Mouse (Mus musculus) ES-Bruce4 (cell line): ENCODE data around the gene 2300002M23Rik. TPM values are rescaled to one million over a fixed set of nuclear protein-coding genes. Genes with fewer than 3 reads are reported as not detected.

Experiments used
- H3K27ac ChIP-seq: 2 replicates; pipeline ENCODE4 v1.5.1; 2012; ENCODE audit warnings: low read length, inconsistent platforms; ENCODE audit not compliant: insufficient read depth
- H3K27me3 ChIP-seq: 2 replicates; pipeline ENCODE4 v1.6.1; 2012; ENCODE audit warnings: mild to moderate bottlenecking, low read length, inconsistent platforms; ENCODE audit not compliant: control insufficient read depth, poor library complexity, insufficient read depth, severe bottlenecking
- H3K36me3 ChIP-seq: 2 replicates; pipeline ENCODE4 v1.6.1; 2012; ENCODE audit warnings: inconsistent platforms, mild to moderate bottlenecking, low read length, moderate library complexity; ENCODE audit not compliant: control insufficient read depth, poor library complexity, insufficient read depth, severe bottlenecking
- H3K4me1 ChIP-seq: one replicate; pipeline ENCODE4 v1.8.1; 2011; ENCODE audit warnings: low read length; ENCODE audit not compliant: control insufficient read depth, insufficient read depth
- H3K4me3 ChIP-seq: 2 replicates; pipeline ENCODE4 v1.5.1; 2011; ENCODE audit warnings: low read depth, mild to moderate bottlenecking, low read length
- H3K9ac ChIP-seq: 2 replicates; pipeline ENCODE4 v1.6.1; 2012; ENCODE audit warnings: low read depth, mild to moderate bottlenecking, inconsistent platforms; ENCODE audit not compliant: poor library complexity, severe bottlenecking
- H3K9me3 ChIP-seq: replicated peaks from 2 replicates; pipeline ENCODE4 v1.6.1; 2012; ENCODE audit warnings: mild to moderate bottlenecking, low read length, inconsistent platforms; ENCODE audit not compliant: control insufficient read depth, poor library complexity, insufficient read depth, severe bottlenecking
- CTCF ChIP-seq: IDR thresholded peaks from one replicate; pipeline ENCODE4 v1.8.1; 2011; ENCODE audit warnings: low read depth, low read length
- EP300 ChIP-seq: IDR thresholded peaks from 2 replicates; pipeline ENCODE4 v1.6.1; 2011; ENCODE audit warnings: low read depth, low read length; ENCODE audit not compliant: insufficient read depth
- POLR2A ChIP-seq: IDR thresholded peaks from one replicate; pipeline ENCODE4 v1.8.1; 2011; ENCODE audit warnings: low read length; ENCODE audit not compliant: insufficient read depth
- polyA plus RNA-seq: library from polyadenylated mRNA; stranded (reverse); fragments of >200 nt; gene quantifications from 2 replicates; pipeline ENCODE4 v1.2.4, GENCODE M21; 2011; ENCODE audit warnings: low read depth; ENCODE audit not compliant: missing spikeins, insufficient read depth, insufficient read length

Gene 2300002M23Rik
- polyA plus RNA-seq, 1 experiment = 0.46 TPM

GRCm38 (mm10) chr17:35601249-35601648, 34.0 kb downstream of the 2300002M23Rik start, which contains the start of gene Sfta2:
Sfta2 (plus strand) TSS chr17:35601549.
- Histone ChIP-seq H3K9me3 (no peaks in the 10 kb centered on the region; the same call in 1 of the 2 replicates), H3K27me3 (no peaks in the 10 kb centered on the region)

GRCm38 (mm10) chr17:35601736-35602354, 34.6 kb downstream of the 2300002M23Rik start:
- TF ChIP-seq POLR2A (no peak), CTCF (no peak), EP300 (no peak)
- no peaks in the 10 kb centered on the region; the same call in 1 of the 2 replicates for H3K9me3 ChIP-seq
- no peak overlapping the region for H3K9ac ChIP-seq
- no peaks in the 10 kb centered on the region for H3K27me3 ChIP-seq
- H3K4me3 ChIP-seq = no peak overlapping the region
- no peaks in the 10 kb centered on the region for H3K36me3 ChIP-seq
- H3K4me1 ChIP-seq = peaks cover 5% of the 10 kb centered on the region
- H3K27ac ChIP-seq = peak overlapping the region; percentile 4; the same call in 1 of the 2 replicates

More at GRCm38 (mm10) chr17:35601249-35601648, 34.0 kb downstream of the 2300002M23Rik start, which contains the start of gene Sfta2:
- H3K9ac ChIP-seq = no peak within 1 kb of the TSS
- TF ChIP-seq CTCF (no peak), EP300 (0 out of 2 replicates have a peak, but pooled peaks have one; percentile 15)
- peak within 1 kb of the TSS; percentile 7 for H3K27ac ChIP-seq
- H3K36me3 ChIP-seq = no peaks in the 10 kb centered on the region
- H3K4me3 ChIP-seq = no peak within 1 kb of the TSS
- peaks cover 5% of the 10 kb centered on the region for H3K4me1 ChIP-seq

GRCm38 (mm10) chr17:35617127-35617526, 49.9 kb downstream of the 2300002M23Rik start:
- Histone ChIP-seq H3K4me1 (no peaks in the 10 kb centered on the region), H3K4me3 (no peak overlapping the region), H3K27me3 (no peaks in the 10 kb centered on the region), H3K36me3 (no peaks in the 10 kb centered on the region), H3K27ac (no peak overlapping the region), H3K9me3 (no peaks in the 10 kb centered on the region), H3K9ac (no peak overlapping the region)
- TF ChIP-seq POLR2A (no peak), EP300 (peak; percentile 68; the same call in 1 of the 2 replicates), CTCF (no peak)

Other genes with a start within 250 kb of the 2300002M23Rik start
- not detected in 2 replicates for gene H2-Q1, start 247.0 kb upstream of the 2300002M23Rik start, polyA plus RNA-seq
- 5.6 and 5.8 TPM in 2 replicates for gene H2-Q2, start 225.2 kb upstream of the 2300002M23Rik start, polyA plus RNA-seq
- gene H2-Q4, start 187.8 kb upstream of the 2300002M23Rik start, polyA plus RNA-seq = 10.0 and 11.6 TPM in 2 replicates
- 2.1 and 2.2 TPM in 2 replicates for gene H2-Q6, start 142.6 kb upstream of the 2300002M23Rik start, polyA plus RNA-seq
- gene H2-Q7, start 128.3 kb upstream of the 2300002M23Rik start, polyA plus RNA-seq = 4.9 and 5.0 TPM in 2 replicates
- gene H2-Q10, start 97.4 kb upstream of the 2300002M23Rik start, polyA plus RNA-seq = 0.68 and 2.0 TPM in 2 replicates
- 397 and 429 TPM in 2 replicates for gene Pou5f1, start 61.4 kb upstream of the 2300002M23Rik start, polyA plus RNA-seq
- 4.0 and 5.2 TPM in 2 replicates for gene Tcf19, start 50.6 kb upstream of the 2300002M23Rik start, polyA plus RNA-seq
- 13.4 and 15.3 TPM in 2 replicates for gene Cchcr1, start 50.4 kb upstream of the 2300002M23Rik start, polyA plus RNA-seq
- 4.6 and 7.0 TPM in 2 replicates for gene Psors1c2, start 34.2 kb upstream of the 2300002M23Rik start, polyA plus RNA-seq
- gene Cdsn, start 15.3 kb upstream of the 2300002M23Rik start, polyA plus RNA-seq = 0.33 TPM in 1 of 2 replicates, not detected in the other
- gene Sfta2, start 34.1 kb downstream of the 2300002M23Rik start, polyA plus RNA-seq = not detected in 2 replicates
- gene Gm9573, start 59.2 kb downstream of the 2300002M23Rik start, polyA plus RNA-seq = not detected in 2 replicates
- gene Mucl3, start 76.2 kb downstream of the 2300002M23Rik start, polyA plus RNA-seq = 1.3 and 2.5 TPM in 2 replicates
- 35.2 and 41.1 TPM in 2 replicates for gene Vars2, start 100.1 kb downstream of the 2300002M23Rik start, polyA plus RNA-seq
- gene Gtf2h4, start 106.3 kb downstream of the 2300002M23Rik start, polyA plus RNA-seq = 80.7 and 105 TPM in 2 replicates
- gene Ddr1, start 137.2 kb downstream of the 2300002M23Rik start, polyA plus RNA-seq = 59.8 and 61.6 TPM in 2 replicates